Mouse (Mus musculus) megakaryocyte-erythroid progenitor cell, adult 5-6 weeks (primary cell): ENCODE data around the gene Mcl1. TPM values are rescaled to one million over a fixed set of nuclear protein-coding genes. Genes with fewer than 3 reads are reported as not detected.
"Not testable (repeated sequence)": the region's sequence is repeated elsewhere in the genome, so short reads cannot be mapped to it uniquely, and the experiment has no call there.

Experiments
- ATAC-seq: replicated peaks from 2 replicates; pipeline ENCODE4 v1.8.0; 2016; ENCODE audit warnings: mild to moderate bottlenecking, inconsistent platforms; ENCODE audit not compliant: severe bottlenecking, poor library complexity, low FRiP score, low TSS enrichment
- total RNA-seq, 2 experiments: library from RNA; stranded (forward) in 1 of 2; stranded (reverse) in 1 of 2; fragments of 200-1000, 215-1000 nt in 1 of 2; fragments of >200 nt in 1 of 2; fragmentation: Nextera tagmentation in 1 of 2; gene quantifications; 2 replicates each; pipeline ENCODE4 v1.2.3; 2014 to 2017

Gene Mcl1
- total RNA-seq (2014; fragmentation: Nextera tagmentation), result 76.0 and 78.6 TPM in 2 replicates
- 107 and 132 TPM in 2 replicates for total RNA-seq (2017)

GRCm38 (mm10) chr3:95658236-95658867 lies at the start of gene Mcl1:
Gene Mcl1 (plus strand): TSS chr3:95658788.
- ATAC-seq, result peak; percentile 89

GRCm38 (mm10) chr3:95609195-95609594 lies 49.4 kb upstream of the Mcl1 start:
- no peak for ATAC-seq

- ATAC-seq, result no peak
Measured at GRCm38 (mm10) chr3:95613996-95614395, 44.6 kb upstream of the Mcl1 start.

GRCm38 (mm10) chr3:95618511-95618910 lies 40.1 kb upstream of the Mcl1 start:
- ATAC-seq, result no peak

GRCm38 (mm10) chr3:95621241-95621640 lies 37.3 kb upstream of the Mcl1 start:
- ATAC-seq, result no peak

GRCm38 (mm10) chr3:95622421-95622820 lies 36.2 kb upstream of the Mcl1 start:
- not testable (repeated sequence) for ATAC-seq

- ATAC-seq, result no peak
Measured at GRCm38 (mm10) chr3:95623551-95623950, 35.0 kb upstream of the Mcl1 start.

- ATAC-seq, result not testable (repeated sequence)
Measured at GRCm38 (mm10) chr3:95623991-95624515, 34.5 kb upstream of the Mcl1 start.

GRCm38 (mm10) chr3:95624628-95625503 lies 33.7 kb upstream of the Mcl1 start, which contains the start of gene Ensa:
Gene Ensa (plus strand): TSS chr3:95624993.
- ATAC-seq, result peak; percentile 97

- no peak for ATAC-seq
Measured at GRCm38 (mm10) chr3:95627763-95628162, 30.8 kb upstream of the Mcl1 start.

- ATAC-seq, result no peak
Measured at GRCm38 (mm10) chr3:95629755-95630154, 28.8 kb upstream of the Mcl1 start.

GRCm38 (mm10) chr3:95630856-95631255 lies 27.7 kb upstream of the Mcl1 start:
- no peak for ATAC-seq

GRCm38 (mm10) chr3:95631304-95631703 lies 27.3 kb upstream of the Mcl1 start:
- no peak for ATAC-seq

- 0 out of 2 replicates have a peak, but pooled peaks have one; percentile 38 for ATAC-seq
Measured at GRCm38 (mm10) chr3:95632648-95633588, 25.7 kb upstream of the Mcl1 start.

GRCm38 (mm10) chr3:95635636-95636035 lies 23.0 kb upstream of the Mcl1 start:
- ATAC-seq, result no peak

- ATAC-seq, result no peak
Measured at GRCm38 (mm10) chr3:95636072-95636471, 22.5 kb upstream of the Mcl1 start.

GRCm38 (mm10) chr3:95639694-95640093 lies 18.9 kb upstream of the Mcl1 start:
- ATAC-seq, result no peak

- peak; percentile 58 for ATAC-seq
Measured at GRCm38 (mm10) chr3:95643097-95643496, 15.5 kb upstream of the Mcl1 start.
